Mouse (Mus musculus) CH12.LX (cell line): ENCODE measurements at regions not wholly inside any gene's neighbourhood (a gene's known extent, or its start where the extent isn't known, plus 50 kb on each side); places are given as distances from the start of the nearest gene placed in this dataset.

Experiments
- CTCF ChIP-seq, 2 experiments: IDR thresholded peaks in 1 of 2; conservative IDR thresholded peaks in 1 of 2; 2 replicates each; pipeline ENCODE4 v1.5.1; 2011 to 2012; ENCODE audit warnings: low read depth in 2 of 2, low read length in 2 of 2, improper control_type of control experiment in 1 of 2, inconsistent platforms in 1 of 2, mild to moderate bottlenecking in 1 of 2, moderate library complexity in 1 of 2
- JUND ChIP-seq: conservative IDR thresholded peaks from 2 replicates; pipeline ENCODE4 v1.6.1; 2011; ENCODE audit warnings: low read depth, low read length, improper control_type of control experiment
- MXI1 ChIP-seq: IDR thresholded peaks from 2 replicates; pipeline ENCODE4 v1.6.1; 2011; ENCODE audit warnings: mild to moderate bottlenecking, low read depth, low read length, improper control_type of control experiment
- NRF1 ChIP-seq: IDR thresholded peaks from 2 replicates; pipeline ENCODE4 v1.6.1; 2014; ENCODE audit warnings: low read depth, mild to moderate bottlenecking, inconsistent platforms, low read length, improper control_type of control experiment, moderate library complexity
- POLR2A ChIP-seq: IDR thresholded peaks from 2 replicates; pipeline ENCODE4 v1.6.1; 2011; ENCODE audit warnings: low read depth, mild to moderate bottlenecking, improper control_type of control experiment, low read length

DNA sequence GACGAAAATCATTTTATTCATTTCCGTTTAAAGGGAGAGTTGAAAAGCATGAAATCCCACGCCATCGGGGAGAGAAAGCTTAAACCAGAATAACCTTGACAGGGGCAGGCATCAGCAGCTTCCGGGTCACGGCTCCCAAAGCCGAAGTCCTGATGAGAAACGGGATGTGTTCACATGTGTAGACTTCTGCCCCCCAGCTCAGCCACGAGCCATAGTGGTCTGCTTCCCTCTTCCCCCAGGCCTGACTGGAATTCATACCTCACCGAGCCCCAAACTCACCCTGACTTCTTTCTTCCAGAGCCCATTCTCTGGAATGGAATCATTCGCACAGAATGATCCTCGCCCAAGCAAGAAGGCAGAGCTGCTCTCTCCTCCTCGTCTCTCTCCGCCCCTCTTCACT, 404.2 kb upstream of the Gm6657 start:
- TF ChIP-seq POLR2A (no peak), JUND (no peak), MXI1 (no peak), NRF1 (no peak), CTCF (conservative IDR thresholded peaks at IDR 0.05 in 1 of 2, IDR thresholded peaks at IDR 0.05 in 1 of 2; ENCODE audit: low read depth in 2 of 2, low read length in 2 of 2) (no peak)
